Mouse (Mus musculus) subcutaneous adipose tissue, adult 2 months (tissue): Measurements from ENCODE around the gene Ttc23. TPM values are rescaled to one million over a fixed set of nuclear protein-coding genes. Genes with fewer than 3 reads are reported as not detected.

ENCODE experiments used
- polyA plus RNA-seq: library from polyadenylated mRNA; depleted of rRNA; stranded (reverse); fragments of >200 nt; gene quantifications from 2 replicates; pipeline ENCODE4 v1.2.3, GENCODE M21; 2012; ENCODE audit warnings: low replicate concordance; rRNA removed

The Ttc23 gene
- 8.8 and 13.2 TPM in 2 replicates for polyA plus RNA-seq

GRCm38 (mm10) chr7:67647277-67647676 is at the start of gene Ttc23:
Ttc23 (plus strand) TSS chr7:67647410.

GRCm38 (mm10) chr7:67644833-67645680 is 2.2 kb upstream of the Ttc23 start, which contains the start of gene Lrrc28:
Lrrc28 (minus strand) TSS chr7:67645268.

GRCm38 (mm10) chr7:67759629-67759995 is 112.4 kb downstream of the Ttc23 start, which contains the start of gene Synm:
Synm (minus strand) TSS chr7:67759742.

Other genes with a start within 250 kb of the Ttc23 start
- gene Lrrc28, start 2.1 kb upstream of the Ttc23 start, polyA plus RNA-seq, result 30.2 and 32.2 TPM in 2 replicates
- gene Synm, start 112.3 kb downstream of the Ttc23 start, polyA plus RNA-seq, result 4.1 and 12.6 TPM in 2 replicates